Mouse (Mus musculus): ENCODE results near the gene Rpl21. TPM values are rescaled to one million over a fixed set of nuclear protein-coding genes. Genes with fewer than 3 reads are reported as not detected.

The Rpl21 gene
- 347 and 433 TPM in 2 replicates for total RNA-seq (2021)
- long read RNA-seq, experiment 1, transcript Rpl21-204 (2 exons, 632 nt) = major isoform, 11 of 22 reads
- long read RNA-seq, experiment 1, partial matches to known transcripts = 2 of 22 reads
- long read RNA-seq, experiment 1, other reads (novel, unspliced or antisense) = 3 of 22 reads
- long read RNA-seq, experiment 2, transcript Rpl21-201 (6 exons, 1,856 nt) = minor isoform, 6 of 29 reads
- long read RNA-seq, experiment 2, transcript Rpl21-204 (2 exons, 632 nt) = major isoform, 16 of 29 reads
- long read RNA-seq, experiment 2, partial matches to known transcripts = 2 of 29 reads
- long read RNA-seq, experiment 2, other reads (novel, unspliced or antisense) = 3 of 29 reads

GRCm38 (mm10) chr5:146832769-146833448, at the start of gene Rpl21:
Gene Rpl21, plus strand, starts transcription at chr5:146832890.
- peak; percentile 95 for DNase-seq

GRCm38 (mm10) chr5:146783300-146783699, 49.4 kb upstream of the Rpl21 start:
- DNase-seq = peak; percentile 26

GRCm38 (mm10) chr5:146783891-146784290, 48.8 kb upstream of the Rpl21 start:
- no peak for DNase-seq

GRCm38 (mm10) chr5:146786123-146786522, 46.6 kb upstream of the Rpl21 start:
- DNase-seq = no peak

- DNase-seq = no peak
Measured at GRCm38 (mm10) chr5:146789413-146789812, 43.3 kb upstream of the Rpl21 start.

- peak; percentile 22 for DNase-seq
Measured at GRCm38 (mm10) chr5:146790944-146791343, 41.7 kb upstream of the Rpl21 start.

- peak; percentile 31 for DNase-seq
Measured at GRCm38 (mm10) chr5:146792140-146792791, 40.4 kb upstream of the Rpl21 start.

GRCm38 (mm10) chr5:146793630-146794083, 39.0 kb upstream of the Rpl21 start:
- DNase-seq = no peak

GRCm38 (mm10) chr5:146794084-146794852, 38.4 kb upstream of the Rpl21 start:
- peak; percentile 72 for DNase-seq

GRCm38 (mm10) chr5:146794853-146795252, 37.8 kb upstream of the Rpl21 start, which contains the start of gene Usp12:
Gene Usp12, minus strand, starts transcription at chr5:146795006.
- DNase-seq = peak; percentile 99

GRCm38 (mm10) chr5:146795728-146796127, 37.0 kb upstream of the Rpl21 start:
- no peak for DNase-seq

GRCm38 (mm10) chr5:146798031-146798430, 34.7 kb upstream of the Rpl21 start:
- no peak for DNase-seq

- no peak for DNase-seq
Measured at GRCm38 (mm10) chr5:146806004-146806430, 26.7 kb upstream of the Rpl21 start.

GRCm38 (mm10) chr5:146809951-146810350, 22.7 kb upstream of the Rpl21 start:
- no peak for DNase-seq

- no peak for DNase-seq
Measured at GRCm38 (mm10) chr5:146812866-146813265, 19.8 kb upstream of the Rpl21 start.

- DNase-seq = no peak
Measured at GRCm38 (mm10) chr5:146813421-146813820, 19.3 kb upstream of the Rpl21 start.

GRCm38 (mm10) chr5:146815394-146815793, 17.3 kb upstream of the Rpl21 start:
- DNase-seq = no peak

- no peak for DNase-seq
Measured at GRCm38 (mm10) chr5:146817583-146817982, 15.1 kb upstream of the Rpl21 start.

GRCm38 (mm10) chr5:146818906-146819623, 13.6 kb upstream of the Rpl21 start:
- peak; percentile 70 for DNase-seq

- no peak for DNase-seq
Measured at GRCm38 (mm10) chr5:146823005-146823404, 9.7 kb upstream of the Rpl21 start.

- DNase-seq = no peak
Measured at GRCm38 (mm10) chr5:146829528-146829927, 3.2 kb upstream of the Rpl21 start.

GRCm38 (mm10) chr5:146832435-146832768, 288 bp upstream of the Rpl21 start:
- DNase-seq = no peak

Measured in adrenal gland, postnatal 14 days (tissue).